Mouse (Mus musculus) forebrain, embryonic 16.5 days (tissue): ENCODE data around the gene Adgrb2. TPM values are rescaled to one million over a fixed set of nuclear protein-coding genes. Genes with fewer than 3 reads are reported as not detected.
A peak's percentile ranks its signal among the peaks of the same experiment; 100 is the strongest.

ENCODE experiments used
- ATAC-seq: fragments of 200-750 bp; cut with Nextera tagmentation; 2 replicates; pipeline ENCODE4 v1.8.0; 2017; ENCODE audit warnings: mild to moderate bottlenecking, moderate library complexity
- H3K27ac ChIP-seq: fragments of 300-500 bp; sonication (generic); 2 replicates; pipeline ENCODE4 v1.5.1; 2014; ENCODE audit warnings: low read length, control low read depth
- H3K27me3 ChIP-seq: fragments of 300-500 bp; sonication (generic); replicated peaks from 2 replicates; pipeline ENCODE4 v1.6.1; 2014; ENCODE audit warnings: low read length; ENCODE audit not compliant: control insufficient read depth, insufficient read depth
- H3K36me3 ChIP-seq: fragments of 300-500 bp; sonication (generic); 2 replicates; pipeline ENCODE4 v1.6.1; 2014; ENCODE audit not compliant: control insufficient read depth, insufficient read depth
- H3K4me1 ChIP-seq: fragments of 300-500 bp; sonication (generic); replicated peaks from 2 replicates; pipeline ENCODE4 v1.6.1; 2014; ENCODE audit warnings: low read length; ENCODE audit not compliant: control insufficient read depth, insufficient read depth
- H3K4me2 ChIP-seq: fragments of 300-500 bp; sonication (generic); 2 replicates; pipeline ENCODE4 v1.6.1; 2014; ENCODE audit warnings: mild to moderate bottlenecking, low read length, control low read depth
- H3K4me3 ChIP-seq: fragments of 300-500 bp; sonication (generic); replicated peaks from 2 replicates; pipeline ENCODE4 v1.5.1; 2014; ENCODE audit warnings: mild to moderate bottlenecking, low read length, control low read depth
- H3K9ac ChIP-seq: fragments of 300-500 bp; sonication (generic); replicated peaks from 2 replicates; pipeline ENCODE4 v1.6.1; 2014; ENCODE audit warnings: low read depth, low read length, control low read depth
- H3K9me3 ChIP-seq: fragments of 300-500 bp; sonication (generic); 2 replicates; pipeline ENCODE4 v1.6.1; 2016; ENCODE audit warnings: low read length; ENCODE audit not compliant: control insufficient read depth
- WGBS: fragments of 180-500 bp; shearing (Covaris S2); extraction: QIAGEN DNeasy Blood & Tissue Kit; methylation state at CpG from one replicate; pipeline ENCODE4 v1.1.7; 2014; 5-methylcytosine and 5-hydroxymethylcytosine counted together
- polyA plus RNA-seq: library from polyadenylated mRNA; unstranded; fragments of >200 nt; fragmentation: Nextera tagmentation; extraction: Ambion mirVana; gene quantifications from 2 replicates; pipeline ENCODE4 v1.2.1, GENCODE M21; 2015

Gene Adgrb2
- polyA plus RNA-seq, 1 experiment from 2014 or later, result 12.2 TPM

- Histone ChIP-seq H3K4me1 (peaks cover 35% of the 10 kb centered on the region), H3K4me2 (no peak overlapping the region), H3K9ac (no peak overlapping the region), H3K9me3 (no peaks in the 10 kb centered on the region), H3K4me3 (no peak overlapping the region), H3K27ac (peak overlapping the region; percentile 73), H3K27me3 (no peaks in the 10 kb centered on the region), H3K36me3 (no peaks in the 10 kb centered on the region)
- no peak for ATAC-seq
- 77% methylated on average over 5 of the region's 5 CpGs for WGBS
Observed at GRCm38 (mm10) chr4:129994728-129995127, 10.1 kb downstream of the Adgrb2 start.

- 0 out of 2 replicates have a peak, but pooled peaks have one; percentile 19 for ATAC-seq
Observed at GRCm38 (mm10) chr4:129995255-129995654, 10.6 kb downstream of the Adgrb2 start.

GRCm38 (mm10) chr4:129996015-129996414 is 11.3 kb downstream of the Adgrb2 start:
- no peaks in the 10 kb centered on the region for H3K9me3 ChIP-seq
- WGBS, result 80% methylated on average over 4 of the region's 4 CpGs
- no peaks in the 10 kb centered on the region for H3K36me3 ChIP-seq
- H3K9ac ChIP-seq, result no peak overlapping the region
- ATAC-seq, result no peak
- H3K4me1 ChIP-seq, result peaks cover 28% of the 10 kb centered on the region
- H3K4me2 ChIP-seq, result no peak overlapping the region
- no peaks in the 10 kb centered on the region for H3K27me3 ChIP-seq
- H3K27ac ChIP-seq, result no peak overlapping the region
- H3K4me3 ChIP-seq, result no peak overlapping the region

More at GRCm38 (mm10) chr4:129995255-129995654, 10.6 kb downstream of the Adgrb2 start:
- Histone ChIP-seq H3K36me3 (no peaks in the 10 kb centered on the region), H3K27me3 (no peaks in the 10 kb centered on the region), H3K27ac (peak overlapping the region; percentile 73), H3K9me3 (no peaks in the 10 kb centered on the region), H3K9ac (no peak overlapping the region), H3K4me3 (no peak overlapping the region), H3K4me2 (no peak overlapping the region), H3K4me1 (peaks cover 30% of the 10 kb centered on the region)
- WGBS, result 66% methylated on average over 8 of the region's 8 CpGs

- WGBS, result 68% methylated on average over 11 of the region's 11 CpGs
- no peak overlapping the region for H3K9ac ChIP-seq
- H3K36me3 ChIP-seq, result no peaks in the 10 kb centered on the region
- no peak overlapping the region for H3K4me3 ChIP-seq
- H3K27me3 ChIP-seq, result no peaks in the 10 kb centered on the region
- no peak overlapping the region for H3K27ac ChIP-seq
- no peak overlapping the region for H3K4me2 ChIP-seq
- H3K4me1 ChIP-seq, result peaks cover 38% of the 10 kb centered on the region
- ATAC-seq, result no peak
- H3K9me3 ChIP-seq, result no peaks in the 10 kb centered on the region
Observed at GRCm38 (mm10) chr4:129998124-129998523, 13.5 kb downstream of the Adgrb2 start.

GRCm38 (mm10) chr4:130001710-130002109 is 17.0 kb downstream of the Adgrb2 start:
- WGBS, result 21% methylated on average over 5 of the region's 5 CpGs
- no peaks in the 10 kb centered on the region for H3K36me3 ChIP-seq
- H3K4me2 ChIP-seq, result no peak overlapping the region
- peak overlapping the region; percentile 25; the same call in 1 of the 2 replicates for H3K27ac ChIP-seq
- no peak overlapping the region for H3K4me3 ChIP-seq
- H3K27me3 ChIP-seq, result no peaks in the 10 kb centered on the region
- H3K4me1 ChIP-seq, result peaks cover 12% of the 10 kb centered on the region
- 0 out of 2 replicates have a peak, but pooled peaks have one; percentile 5 for ATAC-seq
- H3K9me3 ChIP-seq, result no peaks in the 10 kb centered on the region
- no peak overlapping the region for H3K9ac ChIP-seq

- Histone ChIP-seq H3K9ac (no peak overlapping the region), H3K9me3 (no peaks in the 10 kb centered on the region), H3K4me2 (no peak overlapping the region), H3K4me1 (peaks cover 12% of the 10 kb centered on the region), H3K4me3 (no peak overlapping the region), H3K27me3 (no peaks in the 10 kb centered on the region), H3K27ac (peak overlapping the region; percentile 25; the same call in 1 of the 2 replicates), H3K36me3 (no peaks in the 10 kb centered on the region)
- WGBS, result 55% methylated on average over 10 of the region's 10 CpGs
- ATAC-seq, result peak; percentile 75
Observed at GRCm38 (mm10) chr4:130002157-130002556, 17.5 kb downstream of the Adgrb2 start.

- no peak overlapping the region for H3K27ac ChIP-seq
- WGBS, result 70% methylated on average over 9 of the region's 9 CpGs
- H3K4me3 ChIP-seq, result no peak overlapping the region
- H3K9me3 ChIP-seq, result no peaks in the 10 kb centered on the region
- no peaks in the 10 kb centered on the region for H3K36me3 ChIP-seq
- H3K9ac ChIP-seq, result no peak overlapping the region
- H3K27me3 ChIP-seq, result no peaks in the 10 kb centered on the region
- ATAC-seq, result no peak
- H3K4me1 ChIP-seq, result peaks cover 10% of the 10 kb centered on the region
- H3K4me2 ChIP-seq, result no peak overlapping the region
Observed at GRCm38 (mm10) chr4:130005593-130005992, 20.9 kb downstream of the Adgrb2 start.

GRCm38 (mm10) chr4:130006533-130006932 is 21.9 kb downstream of the Adgrb2 start:
- H3K27me3 ChIP-seq, result no peaks in the 10 kb centered on the region
- WGBS, result 17% methylated on average over 25 of the region's 25 CpGs
- H3K4me3 ChIP-seq, result no peak overlapping the region
- H3K4me1 ChIP-seq, result peaks cover 6% of the 10 kb centered on the region
- 0 out of 2 replicates have a peak, but pooled peaks cover under 1% of the 10 kb centered on the region for H3K36me3 ChIP-seq
- H3K9ac ChIP-seq, result no peak overlapping the region
- ATAC-seq, result no peak
- H3K4me2 ChIP-seq, result peak overlapping the region; percentile 15; the same call in 1 of the 2 replicates
- H3K9me3 ChIP-seq, result no peaks in the 10 kb centered on the region
- no peak overlapping the region for H3K27ac ChIP-seq

GRCm38 (mm10) chr4:130009043-130009442 is 24.4 kb downstream of the Adgrb2 start:
- 77% methylated on average over 14 of the region's 14 CpGs for WGBS
- H3K4me2 ChIP-seq, result no peak overlapping the region

GRCm38 (mm10) chr4:130010723-130011122 is 26.1 kb downstream of the Adgrb2 start:
- no peak for ATAC-seq
- Histone ChIP-seq H3K27ac (no peak overlapping the region), H3K27me3 (no peaks in the 10 kb centered on the region), H3K4me2 (no peak overlapping the region), H3K4me1 (peaks cover 4% of the 10 kb centered on the region; the same call in 1 of the 2 replicates), H3K4me3 (no peak overlapping the region), H3K9ac (no peak overlapping the region), H3K9me3 (no peaks in the 10 kb centered on the region), H3K36me3 (0 out of 2 replicates have a peak, but pooled peaks cover 6% of the 10 kb centered on the region)
- WGBS, result 95% methylated on average over 4 of the region's 4 CpGs

More at GRCm38 (mm10) chr4:130009043-130009442, 24.4 kb downstream of the Adgrb2 start:
- Histone ChIP-seq H3K4me1 (no peaks in the 10 kb centered on the region; the same call in 1 of the 2 replicates), H3K36me3 (0 out of 2 replicates have a peak, but pooled peaks cover 6% of the 10 kb centered on the region), H3K27me3 (no peaks in the 10 kb centered on the region), H3K9ac (no peak overlapping the region), H3K4me3 (no peak overlapping the region), H3K27ac (no peak overlapping the region), H3K9me3 (no peaks in the 10 kb centered on the region)
- no peak for ATAC-seq
